Mouse (Mus musculus) cerebellum, adult 2 months (tissue): ENCODE data around the gene Bpifb4. TPM values are rescaled to one million over a fixed set of nuclear protein-coding genes. Genes with fewer than 3 reads are reported as not detected.

Experiments
- DNase-seq, 2 experiments: peaks; one replicate each; pipeline ENCODE4 v3.0.0; 2021
- H3K27ac ChIP-seq: fragments of 200-500 bp; 2 replicates; pipeline ENCODE4 v1.5.1; 2012; ENCODE audit warnings: low read length, control low read depth, inconsistent platforms; ENCODE audit not compliant: insufficient read depth
- H3K27me3 ChIP-seq: fragments of 200-500 bp; 2 replicates; pipeline ENCODE4 v1.6.1; 2012; ENCODE audit warnings: inconsistent platforms, mild to moderate bottlenecking, low read length, moderate library complexity; ENCODE audit not compliant: control insufficient read depth, insufficient read depth
- H3K4me1 ChIP-seq: fragments of 200-500 bp; 2 replicates; pipeline ENCODE4 v1.6.1; 2011; ENCODE audit warnings: low read length; ENCODE audit not compliant: control insufficient read depth, insufficient read depth
- H3K4me3 ChIP-seq: fragments of 200-500 bp; replicated peaks from 2 replicates; pipeline ENCODE3; 2011; ENCODE audit warnings: mild to moderate bottlenecking, low read depth, low read length, control low read depth; ENCODE audit not compliant: insufficient read depth
- CTCF ChIP-seq: fragments of 200-500 bp; IDR thresholded peaks from 2 replicates; pipeline ENCODE4 v1.5.1; 2011; ENCODE audit warnings: low read depth, mild to moderate bottlenecking, control low read depth, low read length, moderate library complexity, borderline replicate concordance; ENCODE audit not compliant: insufficient read depth
- POLR2A ChIP-seq: fragments of 200-500 bp; IDR thresholded peaks from 2 replicates; pipeline ENCODE4 v1.6.1; 2011; ENCODE audit warnings: low read length, control low read depth, borderline replicate concordance; ENCODE audit not compliant: insufficient read depth
- WGBS: fragments of 180-500 bp; shearing (Covaris S2); methylation state at CpG from one replicate; pipeline ENCODE4 v1.1.7; 2018; 5-methylcytosine and 5-hydroxymethylcytosine counted together
- polyA plus RNA-seq: library from polyadenylated mRNA; depleted of rRNA; stranded (reverse); fragments of >200 nt; gene quantifications from 2 replicates; pipeline ENCODE4 v1.2.3, GENCODE M21; 2012; rRNA removed

Bpifb4 gene
- polyA plus RNA-seq, 1 experiment = 0.05 TPM

GRCm38 (mm10) chr2:154005094-154005493, 67.1 kb downstream of the Bpifb4 start:
- Histone ChIP-seq H3K4me1 (no peaks in the 10 kb centered on the region), H3K27ac (no peak overlapping the region), H3K4me3 (no peak overlapping the region), H3K27me3 (no peaks in the 10 kb centered on the region)
- no peak for DNase-seq
- TF ChIP-seq CTCF (no peak), POLR2A (no peak)
- WGBS = 90% methylated on average over 1 of the region's 1 CpGs

GRCm38 (mm10) chr2:154005734-154006133, 67.7 kb downstream of the Bpifb4 start:
- no peaks in the 10 kb centered on the region for H3K27me3 ChIP-seq
- no peak overlapping the region for H3K4me3 ChIP-seq
- DNase-seq = no peak
- H3K4me1 ChIP-seq = no peaks in the 10 kb centered on the region
- H3K27ac ChIP-seq = no peak overlapping the region
- no peak for TF ChIP-seq CTCF
- WGBS = 96% methylated on average over 4 of the region's 4 CpGs

GRCm38 (mm10) chr2:154006331-154006730, 68.3 kb downstream of the Bpifb4 start:
- no peaks in the 10 kb centered on the region for H3K4me1 ChIP-seq
- TF ChIP-seq CTCF (no peak), POLR2A (no peak)
- H3K4me3 ChIP-seq = no peak overlapping the region
- 91% methylated on average over 2 of the region's 2 CpGs for WGBS
- H3K27me3 ChIP-seq = no peaks in the 10 kb centered on the region
- no peak overlapping the region for H3K27ac ChIP-seq
- no peak for DNase-seq

GRCm38 (mm10) chr2:154007381-154007780, 69.4 kb downstream of the Bpifb4 start:
- no peak for DNase-seq
- no peak overlapping the region for H3K4me3 ChIP-seq
- no peaks in the 10 kb centered on the region for H3K27me3 ChIP-seq
- TF ChIP-seq CTCF (no peak), POLR2A (no peak)
- H3K27ac ChIP-seq = no peak overlapping the region
- no peaks in the 10 kb centered on the region for H3K4me1 ChIP-seq
- WGBS = 73% methylated on average over 1 of the region's 1 CpGs

GRCm38 (mm10) chr2:154007965-154008364, 70.0 kb downstream of the Bpifb4 start, which contains the start of gene Bpifa2:
Gene Bpifa2 (plus strand): TSS chr2:154008265.
- Histone ChIP-seq H3K27me3 (no peaks in the 10 kb centered on the region), H3K27ac (no peak within 1 kb of the TSS), H3K4me3 (no peak within 1 kb of the TSS), H3K4me1 (no peaks in the 10 kb centered on the region)
- TF ChIP-seq POLR2A = no peak
- no peak for TF ChIP-seq CTCF
- no peak for DNase-seq
- WGBS = 89% methylated on average over 3 of the region's 3 CpGs

Other genes starting within 250 kb of the Bpifb4 start
- 0.06 and 0.10 TPM in 2 replicates for gene Dnmt3c, start 241.6 kb upstream of the Bpifb4 start, polyA plus RNA-seq
- 19.6 and 22.8 TPM in 2 replicates for gene Mapre1, start 196.9 kb upstream of the Bpifb4 start, polyA plus RNA-seq
- gene Efcab8, start 158.3 kb upstream of the Bpifb4 start, polyA plus RNA-seq = 0.23 and 0.29 TPM in 2 replicates
- not detected in 2 replicates for gene Sun5, start 67.1 kb upstream of the Bpifb4 start, polyA plus RNA-seq
- gene Bpifb2, start 63.2 kb upstream of the Bpifb4 start, polyA plus RNA-seq = 0.31 and 0.59 TPM in 2 replicates
- gene Bpifb6, start 37.8 kb upstream of the Bpifb4 start, polyA plus RNA-seq = 0.16 and 0.22 TPM in 2 replicates
- gene Bpifb3, start 20.0 kb upstream of the Bpifb4 start, polyA plus RNA-seq = not detected in 2 replicates
- not detected in 2 replicates for gene Bpifa6, start 36.7 kb downstream of the Bpifb4 start, polyA plus RNA-seq
- not detected in 2 replicates for gene Bpifa2, start 70.1 kb downstream of the Bpifb4 start, polyA plus RNA-seq
- gene Bpifa3, start 192.1 kb downstream of the Bpifb4 start, polyA plus RNA-seq = not detected in 2 replicates
- gene Bpifa1, start 204.7 kb downstream of the Bpifb4 start, polyA plus RNA-seq = not detected in 2 replicates
- gene Bpifa5, start 224.4 kb downstream of the Bpifb4 start, polyA plus RNA-seq = 0.88 and 0.90 TPM in 2 replicates